Mouse (Mus musculus): ENCODE measurements at regions not wholly inside any gene's neighbourhood (a gene's known extent, or its start where the extent isn't known, plus 50 kb on each side); places are given as distances from the start of the nearest gene placed in this dataset.

GRCm38 (mm10) chr16:23777894-23778293 is 112.9 kb downstream of the Sst start:
- TF ChIP-seq CTCF (conservative IDR thresholded peaks at IDR 0.05; ENCODE audit: insufficient read depth, insufficient read length, low read depth, low read length) (no peak), POLR2A (IDR thresholded peaks at IDR 0.05; ENCODE audit: low read depth, low read length) (no peak)
